8 mouse cellular contexts compared by ENCODE assay signal in the genomic region with DNA sequence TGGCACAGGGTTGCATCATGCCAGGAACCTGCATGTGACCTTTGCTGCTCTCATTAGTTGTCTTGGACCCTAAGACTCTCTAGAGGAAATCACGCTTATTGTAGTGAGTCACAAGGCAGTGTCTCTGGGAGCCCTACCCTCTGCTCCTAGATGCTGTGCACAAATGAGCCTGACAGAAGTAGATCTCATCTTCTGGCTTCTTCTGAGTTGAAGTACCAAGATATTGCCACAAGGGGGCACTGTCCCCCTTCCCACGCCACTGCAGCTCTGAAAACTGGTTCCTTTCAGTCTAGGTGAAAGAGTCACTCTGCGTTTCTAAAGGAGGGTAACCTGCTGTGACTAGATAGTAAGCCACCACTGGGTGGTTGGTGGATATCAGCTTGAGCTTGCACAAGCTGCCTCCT.
A peak's percentile ranks its signal among the peaks of the same experiment; 100 is the strongest.
DNase-seq lines count a peak whose midpoint lies in the region; ATAC-seq and TF ChIP-seq lines count a peak whose summit lies in the region.

No protein-coding gene starts in this region.

- 0 out of 2 replicates have a peak, but pooled peaks have one; percentile 24 for TF ChIP-seq POLR2A in heart, adult 2 months (IDR thresholded peaks at IDR 0.05; ENCODE audit: insufficient read depth, low read depth, low read length)
- no peak for TF ChIP-seq POLR2A in limb, embryonic 14.5 days (IDR thresholded peaks at IDR 0.05; ENCODE audit: borderline replicate concordance, extremely low read depth, insufficient read depth, insufficient read length)

- no peaks in the 10 kb centered on the region for H3K9me3 ChIP-seq in kidney, embryonic 14.5 days (ENCODE audit: control insufficient read depth, low read length)
- H3K9me3 ChIP-seq in limb, embryonic 14.5 days (ENCODE audit: control insufficient read depth, low read length), result no peaks in the 10 kb centered on the region

- H3K4me3 ChIP-seq in heart, adult 2 months, result no peak overlapping the region
- no peak overlapping the region for H3K4me3 ChIP-seq in kidney, embryonic 14.5 days (ENCODE audit: low read length)
- H3K4me3 ChIP-seq in limb, embryonic 14.5 days (replicated peaks; ENCODE audit: low read length), result no peak overlapping the region

- peak; percentile 66 for DNase-seq in CD8-positive naive resting alpha-beta T cell, adult 2 months (ENCODE audit: low read depth in 2 of 2, low spot score in 2 of 2)
- DNase-seq in adrenal gland, postnatal 10 days, result peak; percentile 86
- DNase-seq in embryo, embryonic 9.5 days (ENCODE audit: extremely low spot score), result peak; percentile 76
- peak; percentile 75 to 78 for DNase-seq in heart, adult 2 months
- peak; percentile 76 for DNase-seq in limb, embryonic 14.5 days (ENCODE audit: low spot score)
- DNase-seq in testis, postnatal 10 days (ENCODE audit: low spot score), result peak; percentile 79

- H3K79me2 ChIP-seq in heart, adult 2 months (replicated peaks; ENCODE audit: control insufficient read depth, insufficient read depth, low read length), result no peaks in the 10 kb centered on the region

- H3K4me1 ChIP-seq in heart, adult 2 months (ENCODE audit: control insufficient read depth, insufficient read depth, low read length), result peaks cover 4% of the 10 kb centered on the region
- H3K4me1 ChIP-seq in kidney, embryonic 14.5 days (ENCODE audit: control insufficient read depth, insufficient read depth, low read length), result 0 out of 2 replicates have a peak, but pooled peaks cover 9% of the 10 kb centered on the region
- peaks cover 19% of the 10 kb centered on the region for H3K4me1 ChIP-seq in limb, embryonic 14.5 days (ENCODE audit: control insufficient read depth, insufficient read depth, low read length)

- no peak overlapping the region for H3K4me2 ChIP-seq in kidney, embryonic 14.5 days (replicated peaks; ENCODE audit: low read depth, low read length)
- H3K4me2 ChIP-seq in limb, embryonic 14.5 days (replicated peaks; ENCODE audit: low read depth, low read length, severe bottlenecking), result no peak overlapping the region

- H3K36me3 ChIP-seq in heart, adult 2 months (ENCODE audit: control insufficient read depth, insufficient read depth, low read length), result no peaks in the 10 kb centered on the region
- no peaks in the 10 kb centered on the region for H3K36me3 ChIP-seq in kidney, embryonic 14.5 days (ENCODE audit: control insufficient read depth, insufficient read depth, low read length)
- no peaks in the 10 kb centered on the region for H3K36me3 ChIP-seq in limb, embryonic 14.5 days (ENCODE audit: control insufficient read depth, insufficient read depth, low read length)

- TF ChIP-seq EP300 in heart, adult 2 months (IDR thresholded peaks at IDR 0.05; ENCODE audit: insufficient read depth, low read depth, low read length), result peak; percentile 96

- H3K27me3 ChIP-seq in heart, adult 2 months (ENCODE audit: control insufficient read depth, insufficient read depth, low read length), result no peaks in the 10 kb centered on the region
- no peaks in the 10 kb centered on the region for H3K27me3 ChIP-seq in kidney, embryonic 14.5 days (ENCODE audit: control insufficient read depth, insufficient read depth, low read length)
- H3K27me3 ChIP-seq in limb, embryonic 14.5 days (ENCODE audit: control insufficient read depth, insufficient read depth, low read length), result no peaks in the 10 kb centered on the region

- intact Hi-C loops in heart, adult 2 months (cut with DNase I), result loop anchor here (1.0 kb wide), 1 partner anchor 296 kb away; no protein-coding TSS in a partner anchor

- TF ChIP-seq CTCF in heart, adult 2 months (IDR thresholded peaks at IDR 0.05), result peak; percentile 97

- 12% methylated on average over 3 of the region's 3 CpGs for WGBS in heart, adult 2 months
- 8% methylated on average over 3 of the region's 3 CpGs for WGBS in kidney, embryonic 14.5 days
- WGBS in limb, embryonic 14.5 days, result 19% methylated on average over 3 of the region's 3 CpGs

- no peak overlapping the region for H3K27ac ChIP-seq in heart, adult 2 months
- no peak overlapping the region for H3K27ac ChIP-seq in kidney, embryonic 14.5 days (ENCODE audit: low read depth, low read length)
- no peak overlapping the region for H3K27ac ChIP-seq in limb, embryonic 14.5 days (replicated peaks; ENCODE audit: low read depth, low read length)

- peak; percentile 47; the same call in 1 of the 2 replicates for ATAC-seq in kidney, embryonic 14.5 days (ENCODE audit: low FRiP score, low TSS enrichment)
- ATAC-seq in limb, embryonic 14.5 days (ENCODE audit: low FRiP score, low read depth), result peak; percentile 34; the same call in 1 of the 2 replicates
- ATAC-seq in monocyte, adult 5-6 weeks (replicated peaks; ENCODE audit: insufficient number of reproducible peaks, low FRiP score, low TSS enrichment, poor library complexity, severe bottlenecking), result peak; percentile 73

- no peak overlapping the region for H3K9ac ChIP-seq in heart, adult 2 months (ENCODE audit: low read depth, low read length)
- no peak overlapping the region for H3K9ac ChIP-seq in kidney, embryonic 14.5 days (ENCODE audit: low read depth, low read length)
- no peak overlapping the region for H3K9ac ChIP-seq in limb, embryonic 14.5 days (ENCODE audit: low read depth, low read length, severe bottlenecking)
